Mouse (Mus musculus) stomach, postnatal 0 days (tissue): ENCODE results near the gene Cenpn.

Experiments used
- CTCF ChIP-seq: IDR thresholded peaks from 2 replicates; pipeline ENCODE4 v1.5.1; 2016; ENCODE audit warnings: antibody characterized with exemption, low read depth, mild to moderate bottlenecking, moderate library complexity
- EP300 ChIP-seq: optimal IDR thresholded peaks from 2 replicates; pipeline ENCODE3; 2016; ENCODE audit warnings: antibody characterized with exemption

- TF ChIP-seq CTCF = no peak
- no peak for TF ChIP-seq EP300
Measured at GRCm38 (mm10) chr8:116943555-116944384, 22.2 kb downstream of the Cenpn start.
